Mouse (Mus musculus): ENCODE measurements around the gene Tff3.

Gene Tff3

GRCm38 (mm10) chr17:31129452-31129851, at the start of gene Tff3:
TSS of gene Tff3 (minus strand) at chr17:31129646.
- ATAC-seq (ENCODE audit: low TSS enrichment), result no peak

- no peak for ATAC-seq (ENCODE audit: low TSS enrichment)
These were observed 46.9 kb upstream of the Tff3 start for GRCm38 (mm10) chr17:31176321-31176720.

GRCm38 (mm10) chr17:31169796-31170195, 40.4 kb upstream of the Tff3 start:
- no peak for ATAC-seq (ENCODE audit: low TSS enrichment)

- no peak for ATAC-seq (ENCODE audit: low TSS enrichment)
These were observed 35.7 kb upstream of the Tff3 start, which contains the start of gene Tff1 for GRCm38 (mm10) chr17:31165127-31165526. TSS of gene Tff1 (minus strand) at chr17:31165277.

GRCm38 (mm10) chr17:31163821-31164220, 34.4 kb upstream of the Tff3 start:
- no peak for ATAC-seq (ENCODE audit: low TSS enrichment)

- no peak for ATAC-seq (ENCODE audit: low TSS enrichment)
These were observed 33.2 kb upstream of the Tff3 start for GRCm38 (mm10) chr17:31162607-31163006.

- ATAC-seq (ENCODE audit: low TSS enrichment), result no peak
These were observed 30.8 kb upstream of the Tff3 start for GRCm38 (mm10) chr17:31160291-31160690.

GRCm38 (mm10) chr17:31157921-31158320, 28.5 kb upstream of the Tff3 start:
- ATAC-seq (ENCODE audit: low TSS enrichment), result no peak

- ATAC-seq (ENCODE audit: low TSS enrichment), result no peak
These were observed 24.3 kb upstream of the Tff3 start for GRCm38 (mm10) chr17:31153785-31154184.

- ATAC-seq (ENCODE audit: low TSS enrichment), result no peak
These were observed 23.6 kb upstream of the Tff3 start for GRCm38 (mm10) chr17:31152966-31153499.

GRCm38 (mm10) chr17:31152512-31152911, 23.1 kb upstream of the Tff3 start:
- no peak for ATAC-seq (ENCODE audit: low TSS enrichment)

GRCm38 (mm10) chr17:31145998-31146397, 16.6 kb upstream of the Tff3 start:
- ATAC-seq (ENCODE audit: low TSS enrichment), result no peak

- ATAC-seq (ENCODE audit: low TSS enrichment), result no peak
These were observed 14.9 kb upstream of the Tff3 start, which contains the start of gene Tff2 for GRCm38 (mm10) chr17:31144040-31145037. TSS of gene Tff2 (minus strand) at chr17:31144282.

- ATAC-seq (ENCODE audit: low TSS enrichment), result no peak
These were observed 12.7 kb upstream of the Tff3 start for GRCm38 (mm10) chr17:31142116-31142515.

- ATAC-seq (ENCODE audit: low TSS enrichment), result peak; percentile 72; the same call in 1 of the 2 replicates
These were observed 9.0 kb upstream of the Tff3 start for GRCm38 (mm10) chr17:31138398-31138797.

GRCm38 (mm10) chr17:31136821-31137220, 7.4 kb upstream of the Tff3 start:
- no peak for ATAC-seq (ENCODE audit: low TSS enrichment)

- ATAC-seq (ENCODE audit: low TSS enrichment), result no peak
These were observed 6.8 kb upstream of the Tff3 start for GRCm38 (mm10) chr17:31136291-31136690.

- ATAC-seq (ENCODE audit: low TSS enrichment), result no peak
These were observed 5.5 kb upstream of the Tff3 start for GRCm38 (mm10) chr17:31134913-31135312.

- ATAC-seq (ENCODE audit: low TSS enrichment), result no peak
These were observed 4.3 kb upstream of the Tff3 start for GRCm38 (mm10) chr17:31133776-31134175.

- ATAC-seq (ENCODE audit: low TSS enrichment), result peak; percentile 89
These were observed 1.9 kb upstream of the Tff3 start for GRCm38 (mm10) chr17:31131269-31131821.

- no peak for ATAC-seq (ENCODE audit: low TSS enrichment)
These were observed 633 bp downstream of the Tff3 start for GRCm38 (mm10) chr17:31128708-31129318.

Measured in frontal cortex, adult (tissue).